Mouse (Mus musculus) left cerebral cortex, postnatal 10 days (tissue): ENCODE data around the gene Tet1. TPM values are rescaled to one million over a fixed set of nuclear protein-coding genes. Genes with fewer than 3 reads are reported as not detected.
A peak's percentile ranks its signal among the peaks of the same experiment; 100 is the strongest.

Source experiments
- DNase-seq, 2 experiments: peaks; one replicate each; pipeline ENCODE4 v3.0.0; 2021 to 2022; ENCODE audit warnings: low spot score in 2 of 2, mixed read lengths in 1 of 2; ENCODE audit errors: extremely low spot score in 1 of 2
- intact Hi-C: fragments of 180-260 bp; cut with DNase I; formaldehyde crosslinking; loops from one replicate; pipeline ENCODE4 v1.15.1; 2025
- total RNA-seq, 2 experiments: library from RNA; stranded (reverse); gene quantifications; 2 replicates each; pipeline ENCODE4 v1.2.3; 2021

Tet1 gene
- total RNA-seq, 2 experiments from 2014 or later = 56.0 to 56.7 TPM

GRCm38 (mm10) chr10:62894447-62894846 is 14.3 kb downstream of the Tet1 start:
- DNase-seq = no peak
- intact Hi-C loops = no loop called here

DNA sequence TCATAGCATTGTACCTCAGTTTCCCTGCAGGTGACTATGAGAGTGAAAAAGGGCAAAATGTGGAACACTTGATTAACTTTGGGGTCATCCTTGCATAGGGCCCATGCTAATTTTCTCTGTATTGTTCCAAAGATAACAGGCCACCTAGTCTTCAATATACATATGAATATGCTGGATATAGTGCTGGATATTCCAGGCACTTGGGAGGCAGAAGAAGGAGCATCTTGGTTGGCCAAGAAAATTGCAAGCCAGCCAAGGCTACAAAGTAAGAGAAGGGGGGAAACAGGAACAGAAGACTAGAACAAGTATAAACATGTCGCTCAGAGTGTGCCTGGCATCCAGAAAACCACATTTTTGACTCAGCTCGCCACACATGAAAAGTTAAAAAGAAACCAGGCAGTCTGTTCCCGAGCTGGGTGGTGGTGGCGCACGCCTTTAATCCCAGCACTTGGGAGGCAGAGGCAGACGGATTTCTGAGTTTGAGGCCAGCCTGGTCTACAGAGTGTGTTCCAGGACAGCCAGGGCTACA is 15.4 kb downstream of the Tet1 start:
- intact Hi-C loops = no loop called here
- no peak for DNase-seq

- DNase-seq = no peak
- intact Hi-C loops = no loop called here
Observed at GRCm38 (mm10) chr10:62892549-62893232, 16.1 kb downstream of the Tet1 start.

DNA sequence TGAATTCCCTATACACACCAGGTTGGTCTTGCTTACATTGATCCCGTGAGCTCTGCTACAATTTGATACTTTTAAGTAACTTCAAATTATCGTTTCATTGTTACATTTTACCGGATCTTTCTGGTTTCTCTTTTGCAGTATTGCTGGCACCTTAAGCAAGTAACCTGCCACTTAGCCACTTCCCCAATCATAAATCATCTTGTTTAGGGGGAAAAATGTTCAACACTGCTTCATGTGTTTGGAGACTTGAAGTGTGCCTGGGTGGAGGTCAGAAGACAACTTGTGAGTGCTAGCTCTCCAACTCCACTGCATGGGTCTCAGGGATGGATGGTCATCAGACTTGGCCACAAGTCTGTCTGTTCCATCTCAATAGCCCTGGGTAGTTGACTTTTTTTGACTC is 17.8 kb downstream of the Tet1 start:
- no peak for DNase-seq
- intact Hi-C loops = no loop called here

DNA sequence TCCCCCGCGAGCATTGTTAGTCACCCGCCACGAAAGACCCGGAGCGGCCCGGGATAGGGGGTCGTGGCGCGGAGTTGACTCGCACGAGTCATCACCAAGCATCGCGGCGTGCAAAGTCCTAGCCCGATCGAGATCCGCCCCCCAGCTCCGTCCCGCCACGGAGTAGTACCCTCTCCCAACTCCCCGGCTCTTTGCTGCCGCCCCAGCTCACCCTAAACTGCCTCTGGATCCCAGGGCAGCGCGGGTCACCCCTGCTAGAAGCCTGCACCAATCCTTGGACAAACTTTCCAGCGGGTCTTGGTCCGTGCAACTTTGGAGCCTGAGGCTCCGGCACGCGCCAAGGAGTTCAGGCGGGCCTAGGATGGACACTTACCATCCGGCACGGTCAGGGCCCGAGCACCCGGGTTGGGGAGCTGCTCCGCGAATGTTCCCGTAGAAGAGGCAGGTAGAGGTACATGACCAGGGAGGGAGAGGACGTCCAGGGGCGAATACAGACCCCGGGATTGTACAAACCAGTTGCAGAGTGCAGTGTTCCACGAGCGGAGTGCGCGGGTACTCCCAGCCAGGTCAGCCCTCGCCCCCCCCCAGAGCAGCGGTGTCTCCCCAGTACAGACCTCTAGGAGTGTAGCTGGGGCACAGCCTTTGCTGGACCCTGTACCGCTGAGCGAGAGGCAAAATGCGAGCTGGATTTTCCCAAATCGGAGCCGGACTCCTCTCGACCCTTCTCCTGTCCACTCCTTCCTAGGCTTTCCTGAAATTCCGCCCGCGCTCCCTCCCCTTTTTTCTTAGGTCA is 21.8 kb downstream of the Tet1 start:
- intact Hi-C loops = loop anchor here (5.0 kb wide), 1 partner anchor 35 kb away; the partner anchor contains the start of gene Slc25a16
- peak in 1 of 2 experiments; percentile 37 for DNase-seq

GRCm38 (mm10) chr10:62885969-62886798 is 22.6 kb downstream of the Tet1 start:
- DNase-seq = no peak
- intact Hi-C loops = loop anchor here (5.0 kb wide), 1 partner anchor 36 kb away; the partner anchor contains the start of gene Slc25a16

- DNase-seq = no peak
- intact Hi-C loops = loop anchor here (5.0 kb wide), 1 partner anchor 37 kb away; the partner anchor contains the start of gene Slc25a16
Observed at GRCm38 (mm10) chr10:62885460-62885859, 23.3 kb downstream of the Tet1 start.

DNA sequence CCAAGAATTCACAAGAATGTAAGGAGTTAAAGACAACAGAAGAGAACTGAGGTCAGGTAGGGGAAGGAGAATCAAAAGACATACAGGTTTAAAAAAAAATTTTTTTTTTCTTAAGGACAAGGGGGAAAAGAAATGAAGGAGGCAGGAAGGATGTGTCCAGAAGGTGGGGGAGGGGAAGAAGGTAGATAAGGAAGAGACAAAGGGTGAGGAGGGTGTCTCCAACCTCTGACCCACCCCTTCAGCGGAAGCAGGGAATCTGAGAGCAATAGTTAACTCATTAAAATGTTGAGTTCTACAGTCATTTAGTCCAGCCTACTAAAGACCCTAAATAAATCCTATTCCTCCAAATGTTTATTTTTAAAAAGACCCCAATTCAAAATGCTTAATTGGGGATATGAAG is 24.3 kb downstream of the Tet1 start:
- intact Hi-C loops = no loop called here

DNA sequence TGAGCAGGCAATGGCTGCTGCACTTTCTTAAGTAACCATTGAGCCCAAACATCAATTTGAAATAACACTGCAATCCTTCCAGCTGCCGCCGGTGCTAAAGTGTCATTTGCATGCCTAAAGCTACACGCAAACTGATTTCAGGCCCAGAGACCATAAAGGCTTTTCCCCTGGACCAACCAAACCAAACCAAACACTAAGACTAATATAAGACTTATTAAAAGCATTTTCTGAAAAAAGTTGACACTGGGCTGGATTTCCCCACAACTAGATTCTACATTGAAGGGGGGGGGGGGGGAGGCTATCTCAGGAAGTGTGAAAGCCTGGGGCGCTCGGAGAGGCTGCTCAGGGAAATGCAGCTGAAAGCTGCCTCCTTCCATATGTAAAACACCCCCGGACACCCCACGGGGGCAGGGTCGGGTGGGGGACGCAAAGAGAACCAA is 24.8 kb downstream of the Tet1 start:
- intact Hi-C loops = no loop called here
- no peak for DNase-seq

More for the DNA sequence above, 24.3 kb downstream of the Tet1 start:
- no peak for DNase-seq

DNA sequence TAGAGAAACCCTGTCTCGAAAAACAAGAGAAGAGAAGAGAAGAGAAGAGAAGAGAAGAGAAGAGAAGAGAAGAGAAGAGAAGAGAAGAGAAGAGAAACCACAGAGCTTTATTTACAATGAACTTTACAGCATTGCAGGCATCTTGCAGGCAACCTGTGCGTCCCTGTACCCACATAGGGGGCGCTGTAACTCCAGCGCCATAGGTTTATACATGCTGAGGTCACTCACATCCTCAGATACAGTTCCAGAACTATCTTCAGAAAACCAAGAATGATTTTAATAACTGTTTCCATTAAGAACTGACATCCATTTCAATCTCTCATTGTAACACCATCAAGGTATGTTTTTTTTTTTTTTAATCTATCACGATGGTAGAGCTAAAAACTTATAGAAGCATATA is 27.6 kb downstream of the Tet1 start:
- intact Hi-C loops = no loop called here
- no peak for DNase-seq

DNA sequence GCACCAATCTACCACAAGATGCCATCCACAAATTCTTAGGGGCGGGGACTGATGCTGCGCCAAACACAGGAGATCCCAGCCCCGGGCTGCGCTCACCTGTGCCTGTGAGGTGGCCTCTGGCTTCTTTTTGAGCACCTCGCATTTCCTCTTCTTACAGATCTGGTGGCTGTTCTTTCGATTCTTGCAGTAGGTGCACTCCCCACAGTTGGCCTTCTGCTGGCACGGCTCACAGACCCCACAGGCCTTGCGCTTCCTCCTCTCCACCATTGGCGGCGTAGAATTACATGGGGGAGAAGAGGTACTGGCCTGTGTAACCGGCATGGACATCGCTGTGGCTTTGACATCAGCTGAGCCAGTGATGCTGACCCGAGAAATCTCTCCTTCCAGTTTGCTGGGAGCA is 30.7 kb downstream of the Tet1 start:
- no peak for DNase-seq

GRCm38 (mm10) chr10:62875565-62875964 is 33.2 kb downstream of the Tet1 start:
- intact Hi-C loops = no loop called here
- no peak for DNase-seq

More for the DNA sequence above, 30.7 kb downstream of the Tet1 start:
- intact Hi-C loops = no loop called here

GRCm38 (mm10) chr10:62874828-62875227 is 34.0 kb downstream of the Tet1 start:
- DNase-seq = no peak
- intact Hi-C loops = no loop called here

GRCm38 (mm10) chr10:62866035-62866791 is 42.6 kb downstream of the Tet1 start:
- peak; percentile 45 to 46 for DNase-seq
- intact Hi-C loops = no loop called here

GRCm38 (mm10) chr10:62865167-62866034 is 43.4 kb downstream of the Tet1 start:
- intact Hi-C loops = no loop called here
- DNase-seq = peak; percentile 84 to 87

DNA sequence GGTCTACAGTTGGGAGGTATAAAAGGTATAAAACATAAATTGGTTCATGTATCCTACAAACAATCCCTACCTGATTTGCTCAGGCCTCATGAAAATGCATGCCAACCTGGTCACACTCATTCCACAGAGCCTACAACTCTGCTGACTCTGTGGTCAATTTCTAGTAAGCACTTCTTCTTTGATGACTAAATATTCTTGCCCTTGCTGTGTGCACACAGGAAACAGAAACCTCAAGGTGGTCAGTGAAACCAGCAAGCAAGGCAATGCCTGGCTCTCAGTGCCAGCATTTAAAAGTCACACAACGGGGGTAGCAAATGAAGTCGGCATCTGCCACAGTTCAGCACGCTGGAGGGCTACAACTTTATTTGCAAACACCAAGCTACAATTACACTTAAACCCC is 45.2 kb downstream of the Tet1 start:
- intact Hi-C loops = no loop called here
- DNase-seq = no peak

- intact Hi-C loops = no loop called here
- DNase-seq = no peak
Observed at GRCm38 (mm10) chr10:62862435-62862834, 46.4 kb downstream of the Tet1 start.
